Mouse (Mus musculus): ENCODE measurements at regions not wholly inside any gene's neighbourhood (a gene's known extent, or its start where the extent isn't known, plus 50 kb on each side); places are given as distances from the start of the nearest gene placed in this dataset.
"Not testable (repeated sequence)": the region's sequence is repeated elsewhere in the genome, so short reads cannot be mapped to it uniquely, and the experiment has no call there.

- not testable (repeated sequence) for H3K36me3 ChIP-seq (ENCODE audit: control insufficient read depth, insufficient read depth, low read length); H3K9ac ChIP-seq (ENCODE audit: low read depth, low read length); H3K4me2 ChIP-seq (ENCODE audit: low read length); H3K4me1 ChIP-seq (ENCODE audit: control insufficient read depth, insufficient read depth, low read length); ATAC-seq; H3K27me3 ChIP-seq (ENCODE audit: control insufficient read depth, insufficient read depth, low read depth, low read length); H3K27ac ChIP-seq (ENCODE audit: low read length); H3K9me3 ChIP-seq (replicated peaks; ENCODE audit: control insufficient read depth, low read length, poor library complexity, severe bottlenecking); H3K4me3 ChIP-seq (ENCODE audit: low read depth, low read length)
- 75% methylated on average over 2 of the region's 2 CpGs for whole genome bisulfite sequencing
Observed at GRCm38 (mm10) chr6:18566934-18567333, 52.3 kb upstream of the Cttnbp2 start.

DNA sequence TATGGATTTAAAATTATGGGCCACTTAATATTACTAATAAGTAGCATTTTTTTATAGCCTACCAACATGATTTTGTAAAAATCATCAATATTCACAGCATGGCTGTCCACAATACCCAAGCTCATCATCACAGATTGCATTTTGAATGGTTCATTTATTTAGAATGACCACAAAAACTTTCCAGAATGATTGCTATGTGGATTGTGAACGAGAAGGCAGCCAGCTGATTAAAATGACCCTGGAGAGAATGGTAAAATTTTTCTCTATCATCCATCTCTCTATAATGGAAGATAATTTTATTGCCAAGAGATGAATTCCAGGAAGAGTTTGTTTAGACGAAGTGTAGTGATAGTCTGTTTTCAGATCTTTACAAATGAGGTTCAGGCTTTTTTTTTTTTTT is 54.6 kb upstream of the Cttnbp2 start:
- Histone ChIP-seq H3K27me3 (ENCODE audit: control insufficient read depth, insufficient read depth, low read depth, low read length) (no peaks in the 10 kb centered on the region), H3K4me1 (ENCODE audit: control insufficient read depth, insufficient read depth, low read length) (no peaks in the 10 kb centered on the region), H3K9ac (ENCODE audit: low read depth, low read length) (no peak overlapping the region), H3K36me3 (ENCODE audit: control insufficient read depth, insufficient read depth, low read length) (no peaks in the 10 kb centered on the region), H3K27ac (ENCODE audit: low read length) (no peak overlapping the region), H3K9me3 (replicated peaks; ENCODE audit: control insufficient read depth, low read length, poor library complexity, severe bottlenecking) (no peaks in the 10 kb centered on the region), H3K4me3 (ENCODE audit: low read depth, low read length) (no peak overlapping the region), H3K4me2 (ENCODE audit: low read length) (no peak overlapping the region)
- no peak for ATAC-seq
- WGBS, result 81% methylated on average over 2 of the region's 2 CpGs

- H3K9me3 ChIP-seq (replicated peaks; ENCODE audit: control insufficient read depth, low read length, poor library complexity, severe bottlenecking), result no peaks in the 10 kb centered on the region
- H3K27me3 ChIP-seq (ENCODE audit: control insufficient read depth, insufficient read depth, low read depth, low read length), result no peaks in the 10 kb centered on the region
- 0 out of 2 replicates have a peak, but pooled peaks have one; percentile 28 for ATAC-seq
- no peak overlapping the region for H3K4me3 ChIP-seq (ENCODE audit: low read depth, low read length)
- no peak overlapping the region for H3K4me2 ChIP-seq (ENCODE audit: low read length)
- H3K27ac ChIP-seq (ENCODE audit: low read length), result no peak overlapping the region
- no peaks in the 10 kb centered on the region for H3K36me3 ChIP-seq (ENCODE audit: control insufficient read depth, insufficient read depth, low read length)
- H3K4me1 ChIP-seq (ENCODE audit: control insufficient read depth, insufficient read depth, low read length), result peaks cover 4% of the 10 kb centered on the region
- H3K9ac ChIP-seq (ENCODE audit: low read depth, low read length), result no peak overlapping the region
Observed at GRCm38 (mm10) chr6:18578501-18578900, 63.9 kb upstream of the Cttnbp2 start.

DNA sequence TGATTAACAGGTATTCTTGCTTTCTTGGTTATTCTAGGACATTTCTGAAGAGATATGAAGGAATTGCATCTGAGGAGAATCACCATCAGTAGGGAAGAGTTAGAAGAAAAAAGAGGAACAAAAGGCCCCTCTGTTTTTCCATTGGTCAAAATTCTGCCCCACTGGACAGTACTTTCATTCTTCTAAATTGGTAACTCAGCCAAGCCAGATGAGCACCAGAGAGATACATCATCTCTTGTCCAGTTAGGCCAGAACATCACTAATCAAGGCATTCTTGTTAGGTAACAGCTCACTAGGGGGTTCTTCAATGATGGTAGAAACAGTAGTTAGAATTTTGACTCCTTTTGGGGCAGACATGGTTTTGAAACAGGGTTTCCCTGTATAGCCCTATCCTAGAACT is 74.8 kb upstream of the Cttnbp2 start:
- no peaks in the 10 kb centered on the region for H3K9me3 ChIP-seq (replicated peaks; ENCODE audit: control insufficient read depth, low read length, poor library complexity, severe bottlenecking)
- ATAC-seq, result no peak
- no peak overlapping the region for H3K4me2 ChIP-seq (ENCODE audit: low read length)
- no peaks in the 10 kb centered on the region for H3K4me1 ChIP-seq (ENCODE audit: control insufficient read depth, insufficient read depth, low read length)
- H3K9ac ChIP-seq (ENCODE audit: low read depth, low read length), result no peak overlapping the region
- no peak overlapping the region for H3K27ac ChIP-seq (ENCODE audit: low read length)
- H3K36me3 ChIP-seq (ENCODE audit: control insufficient read depth, insufficient read depth, low read length), result no peaks in the 10 kb centered on the region
- no peak overlapping the region for H3K4me3 ChIP-seq (ENCODE audit: low read depth, low read length)
- no peaks in the 10 kb centered on the region for H3K27me3 ChIP-seq (ENCODE audit: control insufficient read depth, insufficient read depth, low read depth, low read length)

- peak; percentile 77 for ATAC-seq
- 61% methylated on average over 5 of the region's 5 CpGs for WGBS
- H3K9me3 ChIP-seq (replicated peaks; ENCODE audit: control insufficient read depth, low read length, poor library complexity, severe bottlenecking), result no peaks in the 10 kb centered on the region
Observed at GRCm38 (mm10) chr6:18596680-18597079, 82.0 kb upstream of the Cttnbp2 start.

GRCm38 (mm10) chr6:18599626-18600025 is 85.0 kb upstream of the Cttnbp2 start:
- H3K9me3 ChIP-seq (replicated peaks; ENCODE audit: control insufficient read depth, low read length, poor library complexity, severe bottlenecking), result peaks cover 3% of the 10 kb centered on the region; the same call in 1 of the 2 replicates
- no peak overlapping the region for H3K4me2 ChIP-seq (ENCODE audit: low read length)
- no peak for ATAC-seq
- no peak overlapping the region for H3K9ac ChIP-seq (ENCODE audit: low read depth, low read length)
- no peak overlapping the region for H3K4me3 ChIP-seq (ENCODE audit: low read depth, low read length)
- H3K36me3 ChIP-seq (ENCODE audit: control insufficient read depth, insufficient read depth, low read length), result no peaks in the 10 kb centered on the region
- no peaks in the 10 kb centered on the region for H3K27me3 ChIP-seq (ENCODE audit: control insufficient read depth, insufficient read depth, low read depth, low read length)
- H3K4me1 ChIP-seq (ENCODE audit: control insufficient read depth, insufficient read depth, low read length), result no peaks in the 10 kb centered on the region
- H3K27ac ChIP-seq (ENCODE audit: low read length), result no peak overlapping the region
- 77% methylated on average over 4 of the region's 4 CpGs for WGBS

More at GRCm38 (mm10) chr6:18596680-18597079, 82.0 kb upstream of the Cttnbp2 start:
- Histone ChIP-seq H3K4me1 (ENCODE audit: control insufficient read depth, insufficient read depth, low read length) (no peaks in the 10 kb centered on the region), H3K27me3 (ENCODE audit: control insufficient read depth, insufficient read depth, low read depth, low read length) (no peaks in the 10 kb centered on the region), H3K4me2 (ENCODE audit: low read length) (no peak overlapping the region), H3K9ac (ENCODE audit: low read depth, low read length) (no peak overlapping the region), H3K4me3 (ENCODE audit: low read depth, low read length) (no peak overlapping the region), H3K27ac (ENCODE audit: low read length) (no peak overlapping the region), H3K36me3 (ENCODE audit: control insufficient read depth, insufficient read depth, low read length) (no peaks in the 10 kb centered on the region)

DNA sequence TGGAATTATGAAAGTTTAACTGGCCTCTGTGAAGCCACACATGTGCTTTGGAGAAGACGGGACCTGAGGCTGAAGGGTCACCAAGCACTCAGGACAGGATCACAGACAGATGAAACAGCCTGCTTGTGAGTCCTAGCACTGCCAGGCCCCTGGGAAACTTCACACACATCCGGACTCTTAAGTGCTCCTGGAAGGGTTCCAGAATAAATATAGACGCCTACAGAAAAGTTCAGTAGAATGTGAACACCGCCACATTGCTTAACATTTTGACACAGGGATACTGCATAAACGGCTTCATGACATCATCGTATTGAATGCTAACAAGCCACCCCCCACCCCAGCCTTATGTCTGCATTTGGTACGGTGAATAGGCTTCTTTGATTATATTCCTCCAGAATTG is 87.3 kb upstream of the Cttnbp2 start:
- Histone ChIP-seq H3K9ac (ENCODE audit: low read depth, low read length) (no peak overlapping the region), H3K4me2 (ENCODE audit: low read length) (no peak overlapping the region), H3K27ac (ENCODE audit: low read length) (no peak overlapping the region), H3K36me3 (ENCODE audit: control insufficient read depth, insufficient read depth, low read length) (no peaks in the 10 kb centered on the region), H3K4me3 (ENCODE audit: low read depth, low read length) (no peak overlapping the region), H3K27me3 (ENCODE audit: control insufficient read depth, insufficient read depth, low read depth, low read length) (no peaks in the 10 kb centered on the region), H3K4me1 (ENCODE audit: control insufficient read depth, insufficient read depth, low read length) (no peaks in the 10 kb centered on the region), H3K9me3 (replicated peaks; ENCODE audit: control insufficient read depth, low read length, poor library complexity, severe bottlenecking) (peaks cover 5% of the 10 kb centered on the region; the same call in 1 of the 2 replicates)
- ATAC-seq, result no peak
- WGBS, result 64% methylated on average over 7 of the region's 7 CpGs

GRCm38 (mm10) chr6:18621372-18622262 is 107.0 kb upstream of the Cttnbp2 start:
- H3K9me3 ChIP-seq (replicated peaks; ENCODE audit: control insufficient read depth, low read length, poor library complexity, severe bottlenecking), result no peaks in the 10 kb centered on the region
- H3K27me3 ChIP-seq (ENCODE audit: control insufficient read depth, insufficient read depth, low read depth, low read length), result no peaks in the 10 kb centered on the region
- 47% methylated on average over 6 of the region's 6 CpGs for WGBS
- no peaks in the 10 kb centered on the region for H3K36me3 ChIP-seq (ENCODE audit: control insufficient read depth, insufficient read depth, low read length)
- no peak overlapping the region for H3K9ac ChIP-seq (ENCODE audit: low read depth, low read length)
- H3K4me2 ChIP-seq (ENCODE audit: low read length), result no peak overlapping the region
- no peaks in the 10 kb centered on the region for H3K4me1 ChIP-seq (ENCODE audit: control insufficient read depth, insufficient read depth, low read length)
- peak; percentile 17; the same call in 1 of the 2 replicates for ATAC-seq
- no peak overlapping the region for H3K4me3 ChIP-seq (ENCODE audit: low read depth, low read length)
- H3K27ac ChIP-seq (ENCODE audit: low read length), result no peak overlapping the region

- no peak overlapping the region for H3K4me3 ChIP-seq (ENCODE audit: low read depth, low read length)
- no peak overlapping the region for H3K4me2 ChIP-seq (ENCODE audit: low read length)
- no peak for ATAC-seq
- WGBS, result 71% methylated on average over 1 of the region's 1 CpGs
- no peak overlapping the region for H3K9ac ChIP-seq (ENCODE audit: low read depth, low read length)
- no peaks in the 10 kb centered on the region for H3K4me1 ChIP-seq (ENCODE audit: control insufficient read depth, insufficient read depth, low read length)
- no peaks in the 10 kb centered on the region for H3K36me3 ChIP-seq (ENCODE audit: control insufficient read depth, insufficient read depth, low read length)
- no peaks in the 10 kb centered on the region for H3K9me3 ChIP-seq (replicated peaks; ENCODE audit: control insufficient read depth, low read length, poor library complexity, severe bottlenecking)
- H3K27ac ChIP-seq (ENCODE audit: low read length), result no peak overlapping the region
- no peaks in the 10 kb centered on the region for H3K27me3 ChIP-seq (ENCODE audit: control insufficient read depth, insufficient read depth, low read depth, low read length)
Observed at GRCm38 (mm10) chr6:18628591-18628990, 113.9 kb upstream of the Cttnbp2 start.
